Mouse (Mus musculus): ENCODE measurements at regions not wholly inside any gene's neighbourhood (a gene's known extent, or its start where the extent isn't known, plus 50 kb on each side); places are given as distances from the start of the nearest gene placed in this dataset.

DNA sequence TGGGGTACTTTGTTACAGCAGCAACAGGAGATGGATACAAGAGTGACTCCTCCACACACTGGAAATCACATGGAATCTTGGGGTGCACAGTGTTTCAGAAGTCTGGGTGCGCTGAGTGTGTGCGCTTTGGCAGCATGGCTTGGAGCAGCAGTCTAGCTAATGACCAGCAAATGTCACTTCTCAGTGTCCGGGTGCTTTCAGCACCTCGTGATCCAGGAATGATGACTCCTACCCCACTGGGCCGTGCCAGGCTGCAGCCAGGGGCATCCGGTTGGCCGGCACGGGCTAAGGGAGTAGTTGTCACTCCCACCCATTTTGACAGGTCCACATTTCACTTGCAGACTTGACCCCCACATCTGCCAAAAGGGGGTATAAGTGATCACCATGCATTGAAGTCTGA, 264.3 kb downstream of the Rps24 start:
- Histone ChIP-seq H3K9ac (ENCODE audit: low read depth, low read length) (no peak overlapping the region), H3K4me2 (ENCODE audit: low read depth, low read length) (no peak overlapping the region), H3K4me3 (ENCODE audit: low read length) (no peak overlapping the region), H3K4me1 (ENCODE audit: control insufficient read depth, insufficient read depth, low read length) (peaks cover 15% of the 10 kb centered on the region; the same call in 1 of the 2 replicates), H3K27me3 (replicated peaks; ENCODE audit: control insufficient read depth, insufficient read depth, low read length) (no peaks in the 10 kb centered on the region), H3K36me3 (ENCODE audit: control insufficient read depth, insufficient read depth, low read length) (no peaks in the 10 kb centered on the region), H3K9me3 (ENCODE audit: control insufficient read depth, low read length) (no peaks in the 10 kb centered on the region), H3K27ac (ENCODE audit: low read length) (no peak overlapping the region)
- WGBS = 93% methylated on average over 8 of the region's 8 CpGs
- ATAC-seq = no peak

DNA sequence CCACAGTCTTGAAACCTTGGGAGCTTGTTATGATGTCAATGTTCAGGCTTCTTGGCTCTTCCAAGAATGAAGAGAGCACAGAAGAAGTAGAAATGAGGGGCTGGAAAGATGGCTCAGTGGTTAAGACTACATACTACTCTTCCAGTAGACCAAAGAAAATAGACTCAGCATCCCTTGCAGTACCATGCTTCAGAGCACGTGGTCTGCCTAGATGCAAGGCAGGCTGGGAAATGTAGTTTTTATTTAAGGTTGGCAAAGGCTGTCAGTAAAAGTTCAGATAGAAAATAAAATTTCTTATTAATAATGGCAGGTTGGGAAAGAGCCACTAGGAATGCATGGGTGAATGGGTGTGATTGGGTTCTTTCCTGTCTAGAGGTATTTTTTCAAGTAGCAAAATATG, 267.8 kb downstream of the Rps24 start:
- no peak overlapping the region for H3K4me3 ChIP-seq (ENCODE audit: low read length)
- H3K27ac ChIP-seq (ENCODE audit: low read length) = no peak overlapping the region
- no peaks in the 10 kb centered on the region for H3K27me3 ChIP-seq (replicated peaks; ENCODE audit: control insufficient read depth, insufficient read depth, low read length)
- WGBS = 67% methylated on average over 1 of the region's 1 CpGs
- H3K9ac ChIP-seq (ENCODE audit: low read depth, low read length) = no peak overlapping the region
- H3K4me1 ChIP-seq (ENCODE audit: control insufficient read depth, insufficient read depth, low read length) = no peaks in the 10 kb centered on the region
- no peak overlapping the region for H3K4me2 ChIP-seq (ENCODE audit: low read depth, low read length)
- H3K36me3 ChIP-seq (ENCODE audit: control insufficient read depth, insufficient read depth, low read length) = no peaks in the 10 kb centered on the region
- no peak for ATAC-seq
- H3K9me3 ChIP-seq (ENCODE audit: control insufficient read depth, low read length) = no peaks in the 10 kb centered on the region

GRCm38 (mm10) chr14:24755426-24756117, 268.6 kb downstream of the Rps24 start:
- H3K9me3 ChIP-seq (ENCODE audit: control insufficient read depth, low read length) = no peaks in the 10 kb centered on the region
- no peaks in the 10 kb centered on the region for H3K4me1 ChIP-seq (ENCODE audit: control insufficient read depth, insufficient read depth, low read length)
- H3K4me3 ChIP-seq (ENCODE audit: low read length) = no peak overlapping the region
- ATAC-seq = no peak
- H3K27ac ChIP-seq (ENCODE audit: low read length) = no peak overlapping the region
- no peak overlapping the region for H3K9ac ChIP-seq (ENCODE audit: low read depth, low read length)
- 88% methylated on average over 12 of the region's 12 CpGs for WGBS
- H3K36me3 ChIP-seq (ENCODE audit: control insufficient read depth, insufficient read depth, low read length) = no peaks in the 10 kb centered on the region
- H3K4me2 ChIP-seq (ENCODE audit: low read depth, low read length) = no peak overlapping the region
- H3K27me3 ChIP-seq (replicated peaks; ENCODE audit: control insufficient read depth, insufficient read depth, low read length) = no peaks in the 10 kb centered on the region

DNA sequence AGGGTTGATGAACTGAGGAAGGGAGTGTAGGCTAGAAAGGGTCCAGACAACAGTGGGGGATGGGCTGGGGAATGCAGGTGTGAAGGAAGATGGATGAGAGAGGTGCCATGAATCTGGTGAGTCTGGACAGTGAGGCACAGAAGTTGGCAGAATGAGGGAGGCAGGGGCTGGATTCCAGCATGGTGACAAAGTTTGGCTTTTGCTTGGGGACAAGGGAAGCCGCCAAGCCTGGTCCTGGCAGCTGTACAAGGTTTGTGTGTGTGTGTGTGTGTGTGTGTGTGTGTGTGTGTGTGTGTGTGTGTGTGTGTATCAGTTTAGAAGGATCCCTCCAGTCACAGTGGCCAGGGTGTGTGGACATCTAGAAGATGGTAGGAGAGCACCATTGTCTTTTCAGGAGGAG, 270.4 kb downstream of the Rps24 start:
- no peaks in the 10 kb centered on the region for H3K9me3 ChIP-seq (ENCODE audit: control insufficient read depth, low read length)
- no peak overlapping the region for H3K4me3 ChIP-seq (ENCODE audit: low read length)
- H3K4me2 ChIP-seq (ENCODE audit: low read depth, low read length) = no peak overlapping the region
- H3K36me3 ChIP-seq (ENCODE audit: control insufficient read depth, insufficient read depth, low read length) = no peaks in the 10 kb centered on the region
- no peaks in the 10 kb centered on the region for H3K27me3 ChIP-seq (replicated peaks; ENCODE audit: control insufficient read depth, insufficient read depth, low read length)
- no peaks in the 10 kb centered on the region for H3K4me1 ChIP-seq (ENCODE audit: control insufficient read depth, insufficient read depth, low read length)
- no peak overlapping the region for H3K9ac ChIP-seq (ENCODE audit: low read depth, low read length)
- no peak overlapping the region for H3K27ac ChIP-seq (ENCODE audit: low read length)
- WGBS = 82% methylated on average over 1 of the region's 1 CpGs
- no peak for ATAC-seq

DNA sequence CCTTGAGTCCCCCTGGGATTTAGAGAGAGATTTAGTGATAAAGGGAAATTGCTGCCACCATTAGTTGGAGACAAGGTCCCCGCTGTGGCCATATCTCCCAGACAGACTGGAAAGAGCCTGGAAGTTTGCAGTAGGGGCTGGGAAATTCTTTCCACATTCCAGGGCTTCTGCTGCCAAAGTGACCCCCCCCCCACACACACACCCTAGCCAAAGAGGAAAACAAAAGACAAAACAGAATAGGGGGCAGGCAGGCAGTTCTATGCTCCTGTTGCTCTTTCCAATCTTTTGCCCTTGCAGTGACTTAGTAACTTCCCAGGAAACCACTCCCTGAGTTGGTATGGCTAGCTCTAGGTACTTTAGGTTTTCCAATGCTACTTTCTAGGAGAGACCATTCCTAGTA, 270.9 kb downstream of the Rps24 start:
- Histone ChIP-seq H3K27me3 (replicated peaks; ENCODE audit: control insufficient read depth, insufficient read depth, low read length) (no peaks in the 10 kb centered on the region), H3K36me3 (ENCODE audit: control insufficient read depth, insufficient read depth, low read length) (no peaks in the 10 kb centered on the region), H3K4me1 (ENCODE audit: control insufficient read depth, insufficient read depth, low read length) (no peaks in the 10 kb centered on the region), H3K9ac (ENCODE audit: low read depth, low read length) (no peak overlapping the region), H3K9me3 (ENCODE audit: control insufficient read depth, low read length) (no peaks in the 10 kb centered on the region), H3K4me3 (ENCODE audit: low read length) (no peak overlapping the region), H3K4me2 (ENCODE audit: low read depth, low read length) (no peak overlapping the region), H3K27ac (ENCODE audit: low read length) (no peak overlapping the region)
- WGBS = 42% methylated on average over 1 of the region's 1 CpGs
- ATAC-seq = no peak

DNA sequence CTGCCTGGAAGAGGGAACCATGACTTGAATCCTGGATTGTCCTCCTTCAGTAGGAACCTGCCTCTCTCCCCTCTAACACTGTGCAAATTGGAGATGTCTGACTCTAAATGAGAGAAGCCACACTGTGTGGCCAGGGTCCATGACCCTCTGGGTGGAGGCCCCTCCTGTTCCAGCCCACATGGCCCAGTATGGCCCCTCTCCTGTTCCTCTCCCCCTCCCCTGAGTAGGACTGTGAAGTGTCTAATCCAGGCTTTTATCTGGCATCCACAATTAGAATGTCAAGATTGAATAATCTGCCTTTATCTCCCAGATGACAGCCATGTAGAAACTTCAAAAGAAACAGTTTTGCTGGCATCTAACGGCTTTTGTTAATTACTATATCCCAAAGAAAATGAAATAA, 274.0 kb downstream of the Rps24 start:
- H3K27ac ChIP-seq (ENCODE audit: low read length) = no peak overlapping the region
- no peaks in the 10 kb centered on the region for H3K27me3 ChIP-seq (replicated peaks; ENCODE audit: control insufficient read depth, insufficient read depth, low read length)
- no peak for ATAC-seq
- H3K36me3 ChIP-seq (ENCODE audit: control insufficient read depth, insufficient read depth, low read length) = no peaks in the 10 kb centered on the region
- WGBS = 74% methylated on average over 1 of the region's 1 CpGs
- H3K4me3 ChIP-seq (ENCODE audit: low read length) = no peak overlapping the region
- H3K4me1 ChIP-seq (ENCODE audit: control insufficient read depth, insufficient read depth, low read length) = no peaks in the 10 kb centered on the region
- H3K9ac ChIP-seq (ENCODE audit: low read depth, low read length) = no peak overlapping the region
- no peaks in the 10 kb centered on the region for H3K9me3 ChIP-seq (ENCODE audit: control insufficient read depth, low read length)
- H3K4me2 ChIP-seq (ENCODE audit: low read depth, low read length) = no peak overlapping the region

DNA sequence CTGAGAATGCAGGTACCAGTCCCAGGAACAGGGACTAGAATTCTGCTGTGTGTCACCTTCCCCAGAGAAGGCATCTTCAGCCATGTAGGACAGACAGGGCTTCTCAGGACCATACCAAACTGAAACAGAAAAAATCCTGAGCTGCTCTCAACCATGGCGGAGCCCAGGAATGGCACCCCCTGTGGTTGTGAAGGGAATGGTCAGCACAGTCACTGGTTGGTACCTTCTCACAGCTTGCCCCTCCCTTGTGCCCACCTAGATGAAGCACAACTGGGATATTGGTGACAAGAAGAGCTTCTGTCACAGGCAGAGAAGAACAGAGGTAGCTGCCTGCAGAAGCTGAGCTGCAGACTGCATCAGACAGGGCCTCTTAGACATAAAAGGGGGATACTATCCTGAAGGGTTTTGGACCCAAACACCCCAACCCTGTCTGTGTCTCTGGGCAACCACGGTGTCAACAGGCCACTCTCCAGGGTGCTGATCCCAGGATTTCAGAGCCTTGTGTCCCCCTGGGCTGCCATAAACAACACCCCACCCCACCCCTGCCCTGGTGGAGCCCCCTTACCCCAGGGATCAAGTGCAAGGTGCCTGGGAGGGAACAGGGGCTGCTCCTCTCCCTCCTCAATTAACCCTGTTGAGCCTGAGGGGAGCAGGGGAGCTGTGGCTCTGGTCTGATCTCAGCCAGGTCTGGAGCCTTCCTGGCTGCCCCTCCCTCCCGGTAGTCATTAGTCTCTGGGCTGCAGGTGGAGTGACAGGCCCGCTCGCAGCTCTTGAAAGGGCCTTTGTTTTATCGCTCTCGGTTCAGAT, 275.7 kb downstream of the Rps24 start:
- Histone ChIP-seq H3K4me3 (ENCODE audit: low read length) (no peak overlapping the region), H3K4me2 (ENCODE audit: low read depth, low read length) (no peak overlapping the region), H3K27ac (ENCODE audit: low read length) (no peak overlapping the region), H3K27me3 (replicated peaks; ENCODE audit: control insufficient read depth, insufficient read depth, low read length) (no peaks in the 10 kb centered on the region), H3K9me3 (ENCODE audit: control insufficient read depth, low read length) (no peaks in the 10 kb centered on the region), H3K36me3 (ENCODE audit: control insufficient read depth, insufficient read depth, low read length) (no peaks in the 10 kb centered on the region), H3K4me1 (ENCODE audit: control insufficient read depth, insufficient read depth, low read length) (0 out of 2 replicates have a peak, but pooled peaks cover 2% of the 10 kb centered on the region), H3K9ac (ENCODE audit: low read depth, low read length) (no peak overlapping the region)
- WGBS = 18% methylated on average over 7 of the region's 7 CpGs
- 0 out of 2 replicates have a peak, but pooled peaks have one; percentile 38 for ATAC-seq

DNA sequence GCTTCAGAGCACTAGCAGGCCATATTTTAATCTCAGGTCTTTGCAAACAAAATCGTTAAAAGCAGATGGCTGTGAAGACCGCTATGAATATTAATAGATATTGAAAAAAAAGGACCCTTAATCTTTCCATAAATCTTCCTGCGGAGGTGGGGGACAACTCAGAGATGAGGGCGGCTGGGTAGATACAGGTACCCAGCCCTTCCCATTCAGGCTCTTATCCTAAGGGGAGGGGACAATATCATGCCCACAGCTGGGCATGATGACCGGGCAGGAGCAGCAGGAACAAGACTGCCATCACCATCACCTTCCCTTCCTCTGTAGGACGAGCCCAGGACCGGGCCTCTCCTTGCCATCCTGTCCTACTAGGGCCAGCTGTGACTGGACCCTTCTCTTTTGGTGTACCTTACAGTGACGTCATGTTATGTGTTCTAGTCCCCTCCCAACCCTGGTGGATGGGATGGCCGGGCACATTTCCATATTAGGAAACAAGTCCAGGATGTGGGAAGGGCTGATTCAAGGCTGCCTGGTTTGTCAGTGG, 276.4 kb downstream of the Rps24 start:
- 60% methylated on average over 9 of the region's 9 CpGs for WGBS
- no peak for ATAC-seq

GRCm38 (mm10) chr14:24763845-24764244, 276.9 kb downstream of the Rps24 start:
- H3K9me3 ChIP-seq (ENCODE audit: control insufficient read depth, low read length) = no peaks in the 10 kb centered on the region
- no peak overlapping the region for H3K27ac ChIP-seq (ENCODE audit: low read length)
- H3K4me2 ChIP-seq (ENCODE audit: low read depth, low read length) = no peak overlapping the region
- no peaks in the 10 kb centered on the region for H3K27me3 ChIP-seq (replicated peaks; ENCODE audit: control insufficient read depth, insufficient read depth, low read length)
- ATAC-seq = no peak
- no peak overlapping the region for H3K9ac ChIP-seq (ENCODE audit: low read depth, low read length)
- no peaks in the 10 kb centered on the region for H3K36me3 ChIP-seq (ENCODE audit: control insufficient read depth, insufficient read depth, low read length)
- WGBS = 46% methylated on average over 7 of the region's 7 CpGs
- 0 out of 2 replicates have a peak, but pooled peaks cover 2% of the 10 kb centered on the region for H3K4me1 ChIP-seq (ENCODE audit: control insufficient read depth, insufficient read depth, low read length)
- H3K4me3 ChIP-seq (ENCODE audit: low read length) = no peak overlapping the region

More for the DNA sequence above, 276.4 kb downstream of the Rps24 start:
- Histone ChIP-seq H3K27me3 (replicated peaks; ENCODE audit: control insufficient read depth, insufficient read depth, low read length) (no peaks in the 10 kb centered on the region), H3K9me3 (ENCODE audit: control insufficient read depth, low read length) (no peaks in the 10 kb centered on the region), H3K36me3 (ENCODE audit: control insufficient read depth, insufficient read depth, low read length) (no peaks in the 10 kb centered on the region), H3K4me2 (ENCODE audit: low read depth, low read length) (no peak overlapping the region), H3K4me1 (ENCODE audit: control insufficient read depth, insufficient read depth, low read length) (0 out of 2 replicates have a peak, but pooled peaks cover 2% of the 10 kb centered on the region), H3K4me3 (ENCODE audit: low read length) (no peak overlapping the region), H3K9ac (ENCODE audit: low read depth, low read length) (no peak overlapping the region), H3K27ac (ENCODE audit: low read length) (no peak overlapping the region)

Data from intestine, embryonic 16.5 days (tissue).